Mouse (Mus musculus) lung, postnatal 0 days (tissue): Measurements from ENCODE around the gene Fam131b. TPM values are rescaled to one million over a fixed set of nuclear protein-coding genes. Genes with fewer than 3 reads are reported as not detected.

Experiments
- ATAC-seq: fragments of 200-750 bp; cut with Nextera tagmentation; 2 replicates; pipeline ENCODE4 v1.8.0; 2017; ENCODE audit warnings: moderate library complexity
- DNase-seq: peaks from one replicate; pipeline ENCODE4 v3.0.0-alpha.2; 2016; ENCODE audit warnings: low spot score
- H3K27ac ChIP-seq: fragments of 300-500 bp; sonication (generic); 2 replicates; pipeline ENCODE4 v1.5.1; 2014; ENCODE audit warnings: antibody characterized with exemption, mild to moderate bottlenecking, low read length, mixed read lengths
- H3K27me3 ChIP-seq: fragments of 300-500 bp; sonication (generic); replicated peaks from 2 replicates; pipeline ENCODE4 v1.6.1; 2014; ENCODE audit warnings: low read length, mixed read lengths; ENCODE audit not compliant: insufficient read depth
- H3K36me3 ChIP-seq: fragments of 300-500 bp; sonication (generic); 2 replicates; pipeline ENCODE4 v1.6.1; 2014; ENCODE audit warnings: low read length, mixed read lengths; ENCODE audit not compliant: insufficient read depth
- H3K4me1 ChIP-seq: fragments of 300-500 bp; sonication (generic); 2 replicates; pipeline ENCODE4 v1.6.1; 2014; ENCODE audit warnings: antibody characterized with exemption, low read depth, low read length, mixed read lengths; ENCODE audit not compliant: insufficient read depth
- H3K4me2 ChIP-seq: fragments of 300-500 bp; sonication (generic); replicated peaks from 2 replicates; pipeline ENCODE4 v1.6.1; 2014; ENCODE audit warnings: low read depth, mild to moderate bottlenecking, low read length, moderate library complexity, mixed read lengths
- H3K4me3 ChIP-seq: fragments of 300-500 bp; sonication (generic); 2 replicates; pipeline ENCODE4 v1.5.1; 2014; ENCODE audit warnings: low read depth, low read length
- H3K9ac ChIP-seq: fragments of 300-500 bp; sonication (generic); replicated peaks from 2 replicates; pipeline ENCODE4 v1.6.1; 2014; ENCODE audit warnings: low read depth, mild to moderate bottlenecking
- H3K9me3 ChIP-seq: fragments of 300-500 bp; sonication (generic); 2 replicates; pipeline ENCODE4 v1.6.1; 2016; ENCODE audit warnings: low read length, mixed read lengths
- CTCF ChIP-seq: IDR thresholded peaks from 2 replicates; pipeline ENCODE4 v1.5.1; 2016; ENCODE audit warnings: antibody characterized with exemption, mild to moderate bottlenecking
- EP300 ChIP-seq: IDR thresholded peaks from 2 replicates; pipeline ENCODE4 v1.6.1; 2016; ENCODE audit warnings: antibody characterized with exemption, mild to moderate bottlenecking, control low read depth
- WGBS: fragments of 180-500 bp; shearing (Covaris S2); extraction: QIAGEN DNeasy Blood & Tissue Kit; methylation state at CpG from one replicate; pipeline ENCODE4 v1.1.7; 2014; 5-methylcytosine and 5-hydroxymethylcytosine counted together
- polyA plus RNA-seq: library from polyadenylated mRNA; unstranded; fragments of >200 nt; fragmentation: Nextera tagmentation; extraction: Ambion mirVana; gene quantifications from 2 replicates; pipeline ENCODE4 v1.2.1, GENCODE M21; 2015

Gene Fam131b
- polyA plus RNA-seq, 1 experiment from 2014 or later = not detected

- Histone ChIP-seq H3K4me3 (peak overlapping the region; percentile 89), H3K9me3 (no peaks in the 10 kb centered on the region), H3K27me3 (no peaks in the 10 kb centered on the region), H3K4me2 (peak overlapping the region; percentile 63), H3K27ac (peak overlapping the region; percentile 90), H3K36me3 (peaks cover 14% of the 10 kb centered on the region; the same call in 1 of the 2 replicates), H3K9ac (peak overlapping the region; percentile 74), H3K4me1 (no peaks in the 10 kb centered on the region)
- TF ChIP-seq CTCF (no peak), EP300 (peak; percentile 42; the same call in 1 of the 2 replicates)
- no peak for ATAC-seq
- under 1% methylated on average over 21 of the region's 21 CpGs for WGBS
- peak; percentile 51 for DNase-seq
Observed at GRCm38 (mm10) chr6:42265391-42266330, 58.8 kb downstream of the Fam131b start.

Other genes starting within 250 kb of the Fam131b start
- not detected in 2 replicates for gene Tas2r139, start 183.7 kb downstream of the Fam131b start, polyA plus RNA-seq
- gene Tas2r144, start 109.3 kb downstream of the Fam131b start, polyA plus RNA-seq = not detected in 2 replicates
- gene Gstk1, start 78.7 kb downstream of the Fam131b start, polyA plus RNA-seq = 94.8 and 105 TPM in 2 replicates
- gene Tmem139, start 62.7 kb downstream of the Fam131b start, polyA plus RNA-seq = 22.9 and 26.5 TPM in 2 replicates
- 29.0 and 33.1 TPM in 2 replicates for gene Casp2, start 59.7 kb downstream of the Fam131b start, polyA plus RNA-seq
- gene Clcn1, start 38.0 kb downstream of the Fam131b start, polyA plus RNA-seq = 0.05 TPM in 1 of 2 replicates, not detected in the other
- gene Zyx, start 25.0 kb upstream of the Fam131b start, polyA plus RNA-seq = 166 and 183 TPM in 2 replicates
- gene Epha1, start 48.6 kb upstream of the Fam131b start, polyA plus RNA-seq = 21.8 TPM in 2 replicates
- 0.15 TPM in 1 of 2 replicates, not detected in the other for gene Tas2r143, start 75.6 kb upstream of the Fam131b start, polyA plus RNA-seq
- gene Tas2r135, start 80.8 kb upstream of the Fam131b start, polyA plus RNA-seq = 0.18 TPM in 1 of 2 replicates, not detected in the other
- gene Tas2r126, start 109.9 kb upstream of the Fam131b start, polyA plus RNA-seq = not detected in 2 replicates
- 0.08 TPM in 1 of 2 replicates, not detected in the other for gene Olfr458, start 140.6 kb upstream of the Fam131b start, polyA plus RNA-seq
- gene Olfr457, start 151.7 kb upstream of the Fam131b start, polyA plus RNA-seq = 0.06 TPM in 2 replicates
- gene Olfr456, start 162.6 kb upstream of the Fam131b start, polyA plus RNA-seq = 0.30 and 0.33 TPM in 2 replicates
- gene Olfr455, start 222.9 kb upstream of the Fam131b start, polyA plus RNA-seq = 0.04 and 0.13 TPM in 2 replicates